Mouse (Mus musculus) gastrocnemius, postnatal 36 days (tissue): ENCODE data around the gene Smndc1. TPM values are rescaled to one million over a fixed set of nuclear protein-coding genes. Genes with fewer than 3 reads are reported as not detected.

ENCODE experiments used
- DNase-seq, 2 experiments: peaks; one replicate each; pipeline ENCODE4 v3.0.0; 2022
- intact Hi-C: fragments of 180-260 bp; cut with DNase I; formaldehyde crosslinking; loops from one replicate; pipeline ENCODE4 v1.15.1; 2025
- total RNA-seq, 2 experiments: library from RNA; stranded (reverse); gene quantifications; 2 replicates each; pipeline ENCODE4 v1.2.3; 2021

The Smndc1 gene
- total RNA-seq, 2 experiments from 2014 or later: 20.9 to 25.2 TPM

- intact Hi-C loops: no loop called here
- DNase-seq: no peak
Observed at GRCm38 (mm10) chr19:53391386-53391785, 1.0 kb upstream of the Smndc1 start.

- DNase-seq: no peak
- intact Hi-C loops: no loop called here
Observed at GRCm38 (mm10) chr19:53389851-53390431, 437 bp downstream of the Smndc1 start.

- intact Hi-C loops: no loop called here
- DNase-seq: no peak
Observed at GRCm38 (mm10) chr19:53389417-53389816, 961 bp downstream of the Smndc1 start.

- no peak for DNase-seq
- intact Hi-C loops: no loop called here
Observed at GRCm38 (mm10) chr19:53383336-53383735, 7.0 kb downstream of the Smndc1 start.

GRCm38 (mm10) chr19:53378421-53378820, 12.0 kb downstream of the Smndc1 start:
- intact Hi-C loops: no loop called here
- no peak for DNase-seq

- DNase-seq: no peak
- intact Hi-C loops: no loop called here
Observed at GRCm38 (mm10) chr19:53377652-53378051, 12.7 kb downstream of the Smndc1 start.

GRCm38 (mm10) chr19:53375816-53376215, 14.6 kb downstream of the Smndc1 start:
- intact Hi-C loops: no loop called here
- DNase-seq: no peak

- intact Hi-C loops: no loop called here
- DNase-seq: no peak
Observed at GRCm38 (mm10) chr19:53375299-53375698, 15.1 kb downstream of the Smndc1 start.

- no peak for DNase-seq
- intact Hi-C loops: no loop called here
Observed at GRCm38 (mm10) chr19:53373570-53373969, 16.8 kb downstream of the Smndc1 start.

- intact Hi-C loops: no loop called here
- DNase-seq: no peak
Observed at GRCm38 (mm10) chr19:53371666-53372065, 18.7 kb downstream of the Smndc1 start, which contains the start of gene Gm10197. Gm10197 (minus strand) TSS chr19:53371766.

- intact Hi-C loops: loop anchor here (1.0 kb wide), 1 partner anchor 122 kb away; no protein-coding TSS in a partner anchor
- no peak for DNase-seq
Observed at GRCm38 (mm10) chr19:53370233-53370632, 20.1 kb downstream of the Smndc1 start.

GRCm38 (mm10) chr19:53369469-53370043, 20.8 kb downstream of the Smndc1 start:
- intact Hi-C loops: loop anchor here (1.0 to 5.0 kb wide), 3 partner anchors 37 to 121 kb away; partner anchors contain the start of gene Mxi1
- DNase-seq: peak; percentile 55 to 71

- intact Hi-C loops: loop anchor here (5.0 kb wide), 2 partner anchors 35 to 55 kb away; partner anchors contain the start of gene Mxi1
- no peak for DNase-seq
Observed at GRCm38 (mm10) chr19:53366881-53367280, 23.5 kb downstream of the Smndc1 start.

- intact Hi-C loops: loop anchor here (5.0 kb wide), 2 partner anchors 34 to 54 kb away; partner anchors contain the start of gene Mxi1
- DNase-seq: no peak
Observed at GRCm38 (mm10) chr19:53366057-53366775, 24.2 kb downstream of the Smndc1 start.

- peak; percentile 44 to 53 for DNase-seq
- intact Hi-C loops: loop anchor here (5.0 kb wide), 3 partner anchors 33 to 353 kb away; partner anchors contain the start of gene Mxi1
Observed at GRCm38 (mm10) chr19:53364963-53365362, 25.4 kb downstream of the Smndc1 start.

GRCm38 (mm10) chr19:53364551-53364950, 25.8 kb downstream of the Smndc1 start:
- no peak for DNase-seq
- intact Hi-C loops: loop anchor here (5.0 kb wide), 1 partner anchor 352 kb away; no protein-coding TSS in a partner anchor

- intact Hi-C loops: loop anchor here (5.0 kb wide), 1 partner anchor 351 kb away; no protein-coding TSS in a partner anchor
- DNase-seq: no peak
Observed at GRCm38 (mm10) chr19:53362967-53363366, 27.4 kb downstream of the Smndc1 start.

GRCm38 (mm10) chr19:53360265-53360958, 30.0 kb downstream of the Smndc1 start:
- intact Hi-C loops: loop anchor here (5.0 kb wide), 1 partner anchor 348 kb away; no protein-coding TSS in a partner anchor
- DNase-seq: no peak

GRCm38 (mm10) chr19:53359160-53360033, 31.0 kb downstream of the Smndc1 start:
- intact Hi-C loops: loop anchor here (5.0 kb wide), 1 partner anchor 347 kb away; no protein-coding TSS in a partner anchor

More at GRCm38 (mm10) chr19:53359160-53360033, 31.0 kb downstream of the Smndc1 start:
- peak; percentile 34 to 44 for DNase-seq
